Mouse (Mus musculus) mammary gland, adult 2 months (tissue): ENCODE data around the gene Cacng8. TPM values are rescaled to one million over a fixed set of nuclear protein-coding genes. Genes with fewer than 3 reads are reported as not detected.

Experiments used
- polyA plus RNA-seq: library from polyadenylated mRNA; depleted of rRNA; stranded (reverse); fragments of >200 nt; gene quantifications from 2 replicates; pipeline ENCODE4 v1.2.3, GENCODE M21; 2012; ENCODE audit warnings: low replicate concordance; rRNA removed

Cacng8 gene
- 0.09 and 0.54 TPM in 2 replicates for polyA plus RNA-seq

GRCm38 (mm10) chr7:3390413-3391080, at the start of gene Cacng8:
Gene Cacng8 (plus strand): TSS chr7:3390683.

GRCm38 (mm10) chr7:3423895-3424294, 33.4 kb downstream of the Cacng8 start, which contains the start of gene Cacng6:
Gene Cacng6 (plus strand): TSS chr7:3424195.

Other genes with a start within 250 kb of the Cacng8 start
- 0.12 and 0.66 TPM in 2 replicates for gene AU018091, start 221.5 kb upstream of the Cacng8 start, polyA plus RNA-seq
- 0.01 and 0.20 TPM in 2 replicates for gene Nlrp12, start 140.9 kb upstream of the Cacng8 start, polyA plus RNA-seq
- 398 and 647 TPM in 2 replicates for gene Myadm, start 101.6 kb upstream of the Cacng8 start, polyA plus RNA-seq
- gene Prkcg, start 101.5 kb upstream of the Cacng8 start, polyA plus RNA-seq: 4.4 and 5.7 TPM in 2 replicates
- 17.0 and 17.8 TPM in 2 replicates for gene Cacng7, start 57.7 kb upstream of the Cacng8 start, polyA plus RNA-seq
- 26.9 TPM in 1 of 2 replicates, not detected in the other for gene Cacng6, start 33.5 kb downstream of the Cacng8 start, polyA plus RNA-seq
- 0.36 and 0.72 TPM in 2 replicates for gene Tarm1, start 111.9 kb downstream of the Cacng8 start, polyA plus RNA-seq
- gene Oscar, start 225.5 kb downstream of the Cacng8 start, polyA plus RNA-seq: 0.49 and 0.59 TPM in 2 replicates
- gene Ndufa3, start 226.7 kb downstream of the Cacng8 start, polyA plus RNA-seq: 235 and 511 TPM in 2 replicates
- 6.4 TPM in 2 replicates for gene Tfpt, start 239.2 kb downstream of the Cacng8 start, polyA plus RNA-seq
- 22.8 and 32.4 TPM in 2 replicates for gene Prpf31, start 239.3 kb downstream of the Cacng8 start, polyA plus RNA-seq